8 mouse cellular contexts compared by ENCODE assay signal in genomic region chr9:21615617-21616231, GRCm38 (mm10). TPM values are rescaled to one million over a fixed set of nuclear protein-coding genes. Genes with fewer than 3 reads are reported as not detected.
DNase-seq lines count a peak whose midpoint lies in the region; ATAC-seq and TF ChIP-seq lines count a peak whose summit lies in the region.

TSS of gene Smarca4 (plus strand) at chr9:21616169.

- no peak for TF ChIP-seq CTCF in cortical plate, adult 2 months (IDR thresholded peaks at IDR 0.05; ENCODE audit: extremely low read depth, insufficient read depth, low read length)

- H3K27me3 ChIP-seq in megakaryocyte, embryonic 14.5 days (replicated peaks): no peaks in the 10 kb centered on the region

- peak; percentile 99 to 100 for DNase-seq in gastrocnemius, adult 8-10 months (ENCODE audit: low spot score in 2 of 2)
- DNase-seq in hindlimb bud, embryonic 11.5 days (ENCODE audit: extremely low spot score, low read depth, low spot score): peak; percentile 97
- DNase-seq in left cerebral cortex, adult 8-10 months (ENCODE audit: low spot score in 2 of 2): peak; percentile 98 to 100
- peak; percentile 100 for DNase-seq in right cerebral cortex, postnatal 10 days (ENCODE audit: low spot score in 2 of 2)
- DNase-seq in urinary bladder, postnatal 25 days (ENCODE audit: low spot score): peak; percentile 98

- no peaks in the 10 kb centered on the region for H3K9me3 ChIP-seq in megakaryocyte, embryonic 14.5 days

- 0 out of 2 replicates have a peak, but pooled peaks cover 2% of the 10 kb centered on the region for H3K4me1 ChIP-seq in cortical plate, adult 2 months (ENCODE audit: control insufficient read depth, insufficient read depth, low read length)
- peaks cover 51% of the 10 kb centered on the region for H3K4me1 ChIP-seq in megakaryocyte, embryonic 14.5 days

- peaks cover 7% of the 10 kb centered on the region for H3K36me3 ChIP-seq in megakaryocyte, embryonic 14.5 days (replicated peaks; ENCODE audit: low read length)

- peak; percentile 89 for TF ChIP-seq POLR2A in cortical plate, adult 2 months (IDR thresholded peaks at IDR 0.05; ENCODE audit: extremely low read depth, insufficient read depth, low read length)

- peak within 1 kb of the TSS; percentile 94 for H3K27ac ChIP-seq in cortical plate, adult 2 months (ENCODE audit: insufficient read depth, low read length)

- H3K4me3 ChIP-seq in cortical plate, adult 2 months (ENCODE audit: insufficient read depth, low read length): peak within 1 kb of the TSS; percentile 50
- H3K4me3 ChIP-seq in megakaryocyte, embryonic 14.5 days (replicated peaks): peak within 1 kb of the TSS; percentile 93

- peak; percentile 88 for ATAC-seq in activated CD4-positive, CD25-positive, alpha-beta regulatory T cell, adult 4 months

RNA-seq across cellular contexts. Expression of gene Smarca4, which starts in this region (rescaled TPM):
- 10 to 100 TPM; 26.2 to 34.6 TPM for polyA plus RNA-seq in activated CD4-positive, CD25-positive, alpha-beta regulatory T cell, adult 4 months (2017; shearing (Covaris generic))
- polyA plus RNA-seq in cortical plate, adult 2 months (2012; rRNA removed): 77.3 and 80.3 TPM in 2 replicates
- 10 to 100 TPM; 37.3 to 40.9 (median 38.5) TPM for total RNA-seq in gastrocnemius, adult 8-10 months (2022)
- 100 to 1,000 TPM in 2 of 4 experiments, 10 to 100 TPM in 2; 96.5 to 103 (median 99.6) TPM for total RNA-seq in left cerebral cortex, adult 8-10 months (2022)
- 87.8 and 89.2 TPM in 2 replicates for polyA plus RNA-seq in megakaryocyte, embryonic 14.5 days (2012; ENCODE audit: insufficient read depth, low replicate concordance)

Comparison
In these comparisons a context has a peak if more than half of its experiments do, and no peak if none do; other contexts are left out.
1. Peak in every context shown above with its lines: DNase-seq, ATAC-seq, H3K4me3 ChIP-seq and H3K27ac ChIP-seq.